In genomic region chr16:96298075-96298474, GRCm38 (mm10) we compare ENCODE assay signal across 24 mouse cellular contexts.
A peak's percentile ranks its signal among the peaks of the same experiment; 100 is the strongest.
DNase-seq lines count a peak whose midpoint lies in the region; ATAC-seq and TF ChIP-seq lines count a peak whose summit lies in the region.
"Had no signal": no experiment of that assay in that cellular context is flagged by ENCODE, and none has a peak within 500 bp of the region (broad histone marks: within the 10 kb centered on the region; RNA-seq: fewer than 3 reads in every experiment).

No protein-coding gene starts in this region.

- 0 out of 2 replicates have a peak, but pooled peaks have one; percentile 76 for ATAC-seq in kidney, embryonic 14.5 days (ENCODE audit: low FRiP score, low TSS enrichment)
- ATAC-seq in megakaryocyte-erythroid progenitor cell, adult 5-6 weeks (replicated peaks; ENCODE audit: low FRiP score, low TSS enrichment, poor library complexity, severe bottlenecking) = no peak
- ATAC-seq: forebrain, postnatal 0 days; midbrain, embryonic 15.5 days had no signal

- no peak overlapping the region for H3K27ac ChIP-seq in kidney, embryonic 14.5 days (ENCODE audit: low read depth, low read length)
- H3K27ac ChIP-seq in left cerebral cortex, adult 2 months = no peak overlapping the region
- H3K27ac ChIP-seq: heart, embryonic 15.5 days; hindbrain, embryonic 15.5 days; midbrain, embryonic 15.5 days; neural tube, embryonic 12.5 days had no signal

- intact Hi-C loops in left cerebral cortex, adult 2 months (cut with DNase I) = no loop called here

- no peaks in the 10 kb centered on the region for H3K4me1 ChIP-seq in kidney, embryonic 14.5 days (ENCODE audit: control insufficient read depth, insufficient read depth, low read length)
- H3K4me1 ChIP-seq: heart, embryonic 15.5 days; hindbrain, embryonic 15.5 days; midbrain, embryonic 15.5 days had no signal

- H3K4me2 ChIP-seq in kidney, embryonic 14.5 days (replicated peaks; ENCODE audit: low read depth, low read length) = no peak overlapping the region
- H3K4me2 ChIP-seq: heart, embryonic 15.5 days; hindbrain, embryonic 15.5 days; midbrain, embryonic 15.5 days; neural tube, embryonic 12.5 days had no signal

- no peak overlapping the region for H3K9ac ChIP-seq in kidney, embryonic 14.5 days (ENCODE audit: low read depth, low read length)
- H3K9ac ChIP-seq: forebrain, postnatal 0 days; heart, embryonic 15.5 days; hindbrain, embryonic 15.5 days; midbrain, embryonic 15.5 days; neural tube, embryonic 12.5 days had no signal

- H3K4me3 ChIP-seq in kidney, embryonic 14.5 days (ENCODE audit: low read length) = no peak overlapping the region
- H3K4me3 ChIP-seq in left cerebral cortex, adult 2 months = no peak overlapping the region
- H3K4me3 ChIP-seq: heart, embryonic 15.5 days; hindbrain, embryonic 15.5 days; midbrain, embryonic 15.5 days; neural tube, embryonic 12.5 days had no signal

- H3K36me3 ChIP-seq in kidney, embryonic 14.5 days (ENCODE audit: control insufficient read depth, insufficient read depth, low read length) = no peaks in the 10 kb centered on the region
- H3K36me3 ChIP-seq: heart, embryonic 15.5 days; hindbrain, embryonic 15.5 days; midbrain, embryonic 15.5 days; neural tube, embryonic 12.5 days had no signal

- no peak for TF ChIP-seq CTCF in left cerebral cortex, adult 2 months (IDR thresholded peaks at IDR 0.05)

- no peaks in the 10 kb centered on the region for H3K9me3 ChIP-seq in kidney, embryonic 14.5 days (ENCODE audit: control insufficient read depth, low read length)
- H3K9me3 ChIP-seq: heart, embryonic 15.5 days; hindbrain, embryonic 15.5 days; midbrain, embryonic 15.5 days had no signal

- no peak for DNase-seq in kidney, postnatal 10 days
- DNase-seq in lung, postnatal 36 days = peak; percentile 2
- no peak for DNase-seq in lung, postnatal 14 days
- peak; percentile 25 for DNase-seq in induced T-regulatory cell, adult 2 months (ENCODE audit: low read depth)
- no peak for DNase-seq in left cerebral cortex, adult 2 months (ENCODE audit: extremely low spot score in 1 of 2, low spot score in 2 of 2)
- DNase-seq: adrenal gland, adult 2 months; cerebellum, adult 11 months; cerebellum, adult 9-11 months; forebrain, postnatal 0 days; gastrocnemius, postnatal 36 days; heart, postnatal 4 days; kidney, adult 18-20 months; layer of hippocampus, adult 9-11 months; left cerebral cortex, postnatal 4 days; lung, postnatal 4 days; right cerebral cortex, postnatal 25 days; thymus, adult 2 months; thymus, postnatal 4 days had no signal

- H3K27me3 ChIP-seq in kidney, embryonic 14.5 days (ENCODE audit: control insufficient read depth, insufficient read depth, low read length) = no peaks in the 10 kb centered on the region
- H3K27me3 ChIP-seq: heart, embryonic 15.5 days; hindbrain, embryonic 15.5 days; midbrain, embryonic 15.5 days; neural tube, embryonic 12.5 days had no signal

Comparison
In these comparisons a context has a peak if more than half of its experiments do, and no peak if none do; other contexts are left out.
1. DNase-seq: peak in lung, postnatal 36 days (single experiment) and induced T-regulatory cell, adult 2 months (single experiment); none in kidney, postnatal 10 days (single experiment), lung, postnatal 14 days (single experiment) and left cerebral cortex, adult 2 months (0 of 2).